Mouse (Mus musculus): Measurements from ENCODE around the gene Olfr1396. TPM values are rescaled to one million over a fixed set of nuclear protein-coding genes. Genes with fewer than 3 reads are reported as not detected.

Olfr1396 gene
- polyA plus RNA-seq (2014; fragmentation: Illumina TruSeq; extraction: RNeasy Lipid Tissue Mini Kit (QIAGEN cat#74804); ENCODE audit: low read depth, low replicate concordance): 0.16 TPM

GRCm38 (mm10) chr11:49114774-49115173 is at the start of gene Olfr1396:
Olfr1396 (minus strand) TSS chr11:49114874.

GRCm38 (mm10) chr11:49154077-49154476 is 39.4 kb upstream of the Olfr1396 start, which contains the start of gene Olfr1394:
Olfr1394 (plus strand) TSS chr11:49154377.

GRCm38 (mm10) chr11:49141974-49142373 is 27.3 kb upstream of the Olfr1396 start, which contains the start of gene Olfr1395:
Olfr1395 (plus strand) TSS chr11:49142274.

GRCm38 (mm10) chr11:49076001-49076757 is 38.5 kb downstream of the Olfr1396 start, which contains the start of gene Ifi47:
Ifi47 (plus strand) TSS chr11:49076587.

DNA sequence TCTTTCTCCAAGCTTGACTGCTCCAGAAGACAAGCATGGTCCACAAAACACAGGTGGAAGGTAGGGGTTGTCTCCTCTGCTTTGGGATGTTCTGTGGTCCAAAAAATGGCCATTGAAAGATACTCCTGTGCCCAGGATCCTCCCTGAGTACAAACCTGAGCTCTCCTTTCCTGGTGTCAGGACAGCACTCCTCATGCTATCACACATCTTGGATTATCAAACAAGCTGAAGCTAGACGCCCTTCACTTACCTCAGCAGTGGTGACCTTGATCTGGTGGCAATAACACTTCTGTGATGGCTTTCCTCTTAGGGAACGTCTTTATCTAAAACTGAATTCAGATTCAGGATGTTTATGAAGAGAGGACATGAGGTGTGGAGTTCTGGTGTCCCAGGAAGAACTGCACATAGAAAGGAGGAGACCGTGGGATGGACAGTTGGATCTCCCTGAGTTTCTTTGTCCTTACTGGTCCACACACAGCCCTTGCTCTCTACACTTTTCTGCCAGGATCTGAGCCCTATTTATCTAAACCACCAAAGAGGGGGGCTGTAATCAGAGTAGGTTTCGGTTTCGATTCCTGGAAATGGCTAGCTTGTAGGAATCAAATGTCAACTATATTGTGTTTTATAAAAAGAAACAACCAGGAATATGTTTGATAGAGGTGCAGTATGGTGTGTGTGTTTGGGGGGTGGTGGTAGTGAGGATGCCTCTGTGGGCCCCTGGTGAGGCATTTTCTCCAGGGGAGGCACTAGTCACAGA is 50.8 kb downstream of the Olfr1396 start, which contains the start of gene Tgtp2:
TSS of gene Tgtp2 (minus strand) at position 494 of the 757 bp plus-strand sequence.

Other genes starting within 250 kb of the Olfr1396 start
- 68.8 TPM for gene Irgm1, start 243.2 kb downstream of the Olfr1396 start, polyA plus RNA-seq (2014; fragmentation: Illumina TruSeq; extraction: RNeasy Lipid Tissue Mini Kit (QIAGEN cat#74804); ENCODE audit: low read depth, low replicate concordance)
- 16.8 TPM for gene Gm5431, start 212.7 kb downstream of the Olfr1396 start, polyA plus RNA-seq (2014; fragmentation: Illumina TruSeq; extraction: RNeasy Lipid Tissue Mini Kit (QIAGEN cat#74804); ENCODE audit: low read depth, low replicate concordance)
- gene Psme2b, start 168.7 kb downstream of the Olfr1396 start, polyA plus RNA-seq (2014; fragmentation: Illumina TruSeq; extraction: RNeasy Lipid Tissue Mini Kit (QIAGEN cat#74804); ENCODE audit: low read depth, low replicate concordance): 2.9 TPM
- gene Olfr56, start 136.0 kb downstream of the Olfr1396 start, polyA plus RNA-seq (2014; fragmentation: Illumina TruSeq; extraction: RNeasy Lipid Tissue Mini Kit (QIAGEN cat#74804); ENCODE audit: low read depth, low replicate concordance): 1.3 TPM
- 2.8 TPM for gene 9930111J21Rik1, start 135.5 kb downstream of the Olfr1396 start, polyA plus RNA-seq (2014; fragmentation: Illumina TruSeq; extraction: RNeasy Lipid Tissue Mini Kit (QIAGEN cat#74804); ENCODE audit: low read depth, low replicate concordance)
- gene Gm12185, start 122.6 kb downstream of the Olfr1396 start, polyA plus RNA-seq (2014; fragmentation: Illumina TruSeq; extraction: RNeasy Lipid Tissue Mini Kit (QIAGEN cat#74804); ENCODE audit: low read depth, low replicate concordance): 2.8 TPM
- gene Tgtp1, start 120.7 kb downstream of the Olfr1396 start, polyA plus RNA-seq (2014; fragmentation: Illumina TruSeq; extraction: RNeasy Lipid Tissue Mini Kit (QIAGEN cat#74804); ENCODE audit: low read depth, low replicate concordance): 15.7 TPM
- 24.0 TPM for gene 9930111J21Rik2, start 63.6 kb downstream of the Olfr1396 start, polyA plus RNA-seq (2014; fragmentation: Illumina TruSeq; extraction: RNeasy Lipid Tissue Mini Kit (QIAGEN cat#74804); ENCODE audit: low read depth, low replicate concordance)
- 13.2 TPM for gene Tgtp2, start 50.7 kb downstream of the Olfr1396 start, polyA plus RNA-seq (2014; fragmentation: Illumina TruSeq; extraction: RNeasy Lipid Tissue Mini Kit (QIAGEN cat#74804); ENCODE audit: low read depth, low replicate concordance)
- gene Ifi47, start 38.3 kb downstream of the Olfr1396 start, polyA plus RNA-seq (2014; fragmentation: Illumina TruSeq; extraction: RNeasy Lipid Tissue Mini Kit (QIAGEN cat#74804); ENCODE audit: low read depth, low replicate concordance): 19.4 TPM
- not detected for gene Olfr1395, start 27.4 kb upstream of the Olfr1396 start, polyA plus RNA-seq (2014; fragmentation: Illumina TruSeq; extraction: RNeasy Lipid Tissue Mini Kit (QIAGEN cat#74804); ENCODE audit: low read depth, low replicate concordance)
- gene Olfr1394, start 39.5 kb upstream of the Olfr1396 start, polyA plus RNA-seq (2014; fragmentation: Illumina TruSeq; extraction: RNeasy Lipid Tissue Mini Kit (QIAGEN cat#74804); ENCODE audit: low read depth, low replicate concordance): not detected
- 4.3 TPM for gene Btnl9, start 72.3 kb upstream of the Olfr1396 start, polyA plus RNA-seq (2014; fragmentation: Illumina TruSeq; extraction: RNeasy Lipid Tissue Mini Kit (QIAGEN cat#74804); ENCODE audit: low read depth, low replicate concordance)
- gene Zfp62, start 88.4 kb upstream of the Olfr1396 start, polyA plus RNA-seq (2014; fragmentation: Illumina TruSeq; extraction: RNeasy Lipid Tissue Mini Kit (QIAGEN cat#74804); ENCODE audit: low read depth, low replicate concordance): 137 TPM
- gene Mgat1, start 129.3 kb upstream of the Olfr1396 start, polyA plus RNA-seq (2014; fragmentation: Illumina TruSeq; extraction: RNeasy Lipid Tissue Mini Kit (QIAGEN cat#74804); ENCODE audit: low read depth, low replicate concordance): 26.3 TPM
- not detected for gene Olfr1393, start 163.4 kb upstream of the Olfr1396 start, polyA plus RNA-seq (2014; fragmentation: Illumina TruSeq; extraction: RNeasy Lipid Tissue Mini Kit (QIAGEN cat#74804); ENCODE audit: low read depth, low replicate concordance)
- gene Olfr1392, start 170.4 kb upstream of the Olfr1396 start, polyA plus RNA-seq (2014; fragmentation: Illumina TruSeq; extraction: RNeasy Lipid Tissue Mini Kit (QIAGEN cat#74804); ENCODE audit: low read depth, low replicate concordance): not detected
- not detected for gene Olfr10, start 189.9 kb upstream of the Olfr1396 start, polyA plus RNA-seq (2014; fragmentation: Illumina TruSeq; extraction: RNeasy Lipid Tissue Mini Kit (QIAGEN cat#74804); ENCODE audit: low read depth, low replicate concordance)
- not detected for gene Olfr1391, start 207.9 kb upstream of the Olfr1396 start, polyA plus RNA-seq (2014; fragmentation: Illumina TruSeq; extraction: RNeasy Lipid Tissue Mini Kit (QIAGEN cat#74804); ENCODE audit: low read depth, low replicate concordance)
- not detected for gene Olfr1390, start 220.3 kb upstream of the Olfr1396 start, polyA plus RNA-seq (2014; fragmentation: Illumina TruSeq; extraction: RNeasy Lipid Tissue Mini Kit (QIAGEN cat#74804); ENCODE audit: low read depth, low replicate concordance)

Measured in sigmoid colon, adult 10 weeks (tissue).